In genomic region chr2:46368882-46369281, GRCm38 (mm10) we compare ENCODE assay signal across 30 mouse cellular contexts.
"Had no signal": no experiment of that assay in that cellular context is flagged by ENCODE, and none has a peak within 500 bp of the region (broad histone marks: within the 10 kb centered on the region; RNA-seq: fewer than 3 reads in every experiment).

No protein-coding gene starts in this region.

- H3K36me3 ChIP-seq: heart, embryonic 12.5 days; heart, embryonic 13.5 days; heart, embryonic 15.5 days; hindbrain, embryonic 10.5 days; hindbrain, embryonic 12.5 days; hindbrain, embryonic 13.5 days; hindbrain, embryonic 15.5 days; intestine, embryonic 15.5 days; kidney, embryonic 15.5 days had no signal

- H3K9me3 ChIP-seq: heart, embryonic 12.5 days; heart, embryonic 13.5 days; heart, embryonic 15.5 days; hindbrain, embryonic 10.5 days; hindbrain, embryonic 12.5 days; hindbrain, embryonic 13.5 days; hindbrain, embryonic 15.5 days; intestine, embryonic 15.5 days; kidney, embryonic 15.5 days had no signal

- H3K9ac ChIP-seq: heart, embryonic 12.5 days; heart, embryonic 13.5 days; heart, embryonic 15.5 days; hindbrain, embryonic 12.5 days; hindbrain, embryonic 13.5 days; hindbrain, embryonic 14.5 days; hindbrain, embryonic 15.5 days; intestine, embryonic 15.5 days; kidney, embryonic 15.5 days had no signal

- H3K4me2 ChIP-seq: heart, embryonic 11.5 days; heart, embryonic 12.5 days; heart, embryonic 13.5 days; heart, embryonic 15.5 days; hindbrain, embryonic 12.5 days; hindbrain, embryonic 13.5 days; hindbrain, embryonic 14.5 days; hindbrain, embryonic 15.5 days; intestine, embryonic 15.5 days; kidney, embryonic 15.5 days had no signal

- H3K27ac ChIP-seq: heart, embryonic 13.5 days; heart, embryonic 15.5 days; hindbrain, embryonic 10.5 days; hindbrain, embryonic 12.5 days; hindbrain, embryonic 13.5 days; hindbrain, embryonic 14.5 days; hindbrain, embryonic 15.5 days; hindbrain, postnatal 0 days; intestine, embryonic 15.5 days; kidney, embryonic 15.5 days; kidney, postnatal 0 days; layer of hippocampus, adult 2 months; left cerebral cortex, adult 2 months had no signal

- H3K4me1 ChIP-seq: heart, embryonic 12.5 days; hindbrain, embryonic 10.5 days; hindbrain, embryonic 12.5 days; hindbrain, embryonic 13.5 days; hindbrain, embryonic 15.5 days; intestine, embryonic 15.5 days; kidney, embryonic 15.5 days had no signal

- H3K27me3 ChIP-seq: heart, embryonic 12.5 days; heart, embryonic 13.5 days; heart, embryonic 15.5 days; hindbrain, embryonic 12.5 days; hindbrain, embryonic 13.5 days; hindbrain, embryonic 15.5 days; intestine, embryonic 15.5 days; kidney, embryonic 15.5 days had no signal

- DNase-seq: heart, postnatal 14 days; heart, postnatal 36 days; heart, postnatal 4 days; kidney, adult 11 months; kidney, adult 18-20 months; kidney, adult 2 months; kidney, adult 8-10 months; kidney, adult 9 months; kidney, postnatal 10 days; kidney, postnatal 14 days; kidney, postnatal 25 days; kidney, postnatal 36 days; kidney, postnatal 4 days; layer of hippocampus, adult 9-11 months; layer of hippocampus, postnatal 36 days had no signal

- H3K4me3 ChIP-seq: heart, embryonic 12.5 days; heart, embryonic 13.5 days; heart, embryonic 15.5 days; hindbrain, embryonic 10.5 days; hindbrain, embryonic 12.5 days; hindbrain, embryonic 13.5 days; hindbrain, embryonic 15.5 days; intestine, embryonic 15.5 days; kidney, embryonic 15.5 days; layer of hippocampus, adult 2 months; left cerebral cortex, adult 2 months had no signal
